Mouse (Mus musculus) small intestine, adult 10 weeks (tissue): ENCODE data around the gene Trappc6a. TPM values are rescaled to one million over a fixed set of nuclear protein-coding genes. Genes with fewer than 3 reads are reported as not detected.

ENCODE experiments used
- polyA plus RNA-seq: library from polyadenylated mRNA; stranded (reverse); fragments of 350-450 nt; fragmentation: Illumina TruSeq; extraction: RNeasy Lipid Tissue Mini Kit (QIAGEN cat#74804); gene quantifications from one replicate; pipeline ENCODE4 v1.2.3, GENCODE M21; 2014; ENCODE audit warnings: low replicate concordance

Gene Trappc6a
- polyA plus RNA-seq: not detected

DNA sequence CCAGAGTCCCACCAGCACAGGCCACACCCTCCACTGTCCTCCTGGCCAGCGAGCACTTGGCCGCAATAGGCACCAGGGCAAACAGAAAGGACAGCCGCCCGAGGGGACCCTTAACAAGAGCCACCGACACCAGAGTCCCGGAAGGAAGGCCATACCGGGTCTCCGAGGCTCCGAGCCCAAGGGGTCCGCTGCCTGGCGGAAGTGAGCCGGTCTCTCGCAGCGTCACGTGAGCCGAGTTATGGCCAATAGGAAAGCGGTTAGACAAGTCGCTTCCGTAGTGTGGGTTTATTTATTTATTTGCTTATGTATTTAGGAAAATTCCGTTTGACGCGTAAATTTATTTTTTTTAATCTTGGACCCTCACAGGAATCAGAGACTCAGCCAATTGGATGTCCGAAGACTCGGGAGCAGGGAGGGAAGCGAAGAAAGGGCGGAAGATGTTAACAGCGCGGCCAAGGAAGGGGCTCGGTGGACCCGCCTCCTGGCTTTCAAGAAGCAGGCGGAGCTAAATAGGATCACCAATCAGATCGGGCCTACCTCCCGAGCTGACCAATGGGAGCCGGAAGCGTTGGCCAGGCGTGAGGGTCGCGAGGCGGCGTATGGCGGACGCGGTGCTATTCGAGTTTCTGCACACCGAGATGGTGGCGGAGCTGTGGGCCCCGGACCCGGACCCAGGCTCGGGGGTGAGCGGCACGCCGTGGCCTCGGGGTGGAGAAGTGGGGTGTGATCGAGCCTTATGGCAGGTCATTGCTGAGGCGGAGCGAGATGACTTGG, at the start of gene Trappc6a, which contains the start of gene Bloc1s3:
TSS of gene Trappc6a (plus strand) at position 246 of the 774 bp plus-strand sequence.
TSS of gene Bloc1s3 (minus strand) at position 218 of the 774 bp plus-strand sequence.

DNA sequence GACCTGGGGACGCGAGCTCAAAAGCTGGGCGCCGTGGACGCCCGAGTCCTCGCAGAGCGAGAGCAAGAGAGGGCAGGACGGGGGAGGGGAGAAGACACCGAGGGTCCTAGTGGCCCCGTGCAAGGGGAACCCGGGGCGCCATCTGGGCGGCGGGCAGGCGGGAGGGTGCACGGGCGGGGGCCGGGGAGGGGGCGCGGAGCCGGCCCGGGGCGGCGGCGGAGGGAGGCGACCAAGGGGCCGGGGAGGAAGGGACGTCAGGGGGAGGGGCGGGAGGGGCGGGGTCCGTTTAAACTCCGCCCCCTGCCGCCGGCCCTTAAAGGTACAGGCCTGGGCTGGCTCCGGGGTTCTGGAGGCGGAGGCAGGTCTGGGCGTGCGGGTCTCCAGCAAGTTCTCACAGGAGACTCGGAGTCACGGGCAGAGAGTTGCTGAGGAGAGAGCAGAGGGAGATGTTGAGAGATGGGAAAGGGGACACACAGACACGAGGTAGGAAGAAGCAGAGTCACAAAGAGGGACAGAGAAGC, 49.5 kb upstream of the Trappc6a start, which contains the start of gene Mark4:
TSS of gene Mark4 (minus strand) at position 231 of the 521 bp plus-strand sequence.

DNA sequence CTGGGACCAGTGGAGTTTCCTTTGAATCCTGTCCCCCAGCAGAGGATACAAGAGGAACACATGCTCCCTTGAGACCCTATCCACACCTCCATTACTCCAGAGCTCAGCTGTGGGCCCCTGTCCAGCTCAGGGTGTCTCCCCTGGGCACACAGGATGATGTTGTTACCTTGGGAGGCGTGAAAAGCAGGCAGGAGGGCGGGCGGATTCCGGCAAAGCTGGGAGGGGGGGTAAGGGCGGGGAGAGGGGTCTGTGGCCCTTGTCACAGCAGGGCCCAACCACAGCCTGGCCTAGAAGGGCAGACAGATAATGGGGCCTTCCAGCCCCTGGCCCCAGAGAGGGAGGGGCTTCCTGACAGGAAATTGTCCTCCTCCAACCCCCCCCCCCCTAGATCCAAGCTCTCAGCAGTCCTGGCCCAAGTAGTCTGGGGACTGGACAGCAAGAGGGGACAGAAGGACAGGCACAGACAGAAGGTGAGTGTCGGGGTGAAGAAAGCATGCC, 45.3 kb upstream of the Trappc6a start, which contains the start of gene Exoc3l2:
TSS of gene Exoc3l2 (plus strand) at position 448 of the 498 bp plus-strand sequence.

DNA sequence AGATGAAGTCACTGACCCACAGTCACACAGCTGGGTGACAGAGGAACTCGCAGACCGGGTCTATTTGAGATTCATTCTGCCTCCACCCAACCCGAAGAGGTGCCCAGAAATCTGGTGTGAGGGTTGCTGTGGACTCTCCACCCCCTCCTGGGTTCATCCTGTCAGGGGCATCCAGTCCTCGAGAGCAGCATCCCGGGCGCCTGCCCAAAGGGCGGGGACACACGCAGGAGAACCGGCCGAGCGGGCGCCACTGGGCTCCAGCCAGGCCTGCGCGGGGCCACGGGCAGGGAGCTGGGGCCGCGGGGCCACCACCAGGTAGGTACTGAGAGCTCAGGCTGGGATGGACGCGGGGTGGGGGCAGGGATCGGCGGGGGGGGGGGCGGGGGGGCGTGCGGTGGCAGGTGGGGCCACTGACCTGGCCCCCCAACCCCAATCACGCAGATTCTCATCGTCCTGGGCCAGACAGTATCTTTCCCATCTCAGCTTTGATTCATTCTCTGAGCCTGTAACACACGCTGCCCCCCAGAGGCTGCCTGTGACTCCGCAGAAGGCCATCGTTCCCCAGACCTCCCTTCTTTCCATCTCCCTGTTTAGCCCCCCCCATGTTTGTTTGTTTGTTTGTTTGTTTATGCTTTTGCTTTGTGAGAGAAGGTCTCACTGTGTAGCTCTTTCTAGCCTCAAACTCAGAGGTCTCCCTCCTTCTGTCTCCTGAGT, 9.6 kb downstream of the Trappc6a start, which contains the start of gene Nkpd1:
TSS of gene Nkpd1 (plus strand) at position 187 of the 714 bp plus-strand sequence.

DNA sequence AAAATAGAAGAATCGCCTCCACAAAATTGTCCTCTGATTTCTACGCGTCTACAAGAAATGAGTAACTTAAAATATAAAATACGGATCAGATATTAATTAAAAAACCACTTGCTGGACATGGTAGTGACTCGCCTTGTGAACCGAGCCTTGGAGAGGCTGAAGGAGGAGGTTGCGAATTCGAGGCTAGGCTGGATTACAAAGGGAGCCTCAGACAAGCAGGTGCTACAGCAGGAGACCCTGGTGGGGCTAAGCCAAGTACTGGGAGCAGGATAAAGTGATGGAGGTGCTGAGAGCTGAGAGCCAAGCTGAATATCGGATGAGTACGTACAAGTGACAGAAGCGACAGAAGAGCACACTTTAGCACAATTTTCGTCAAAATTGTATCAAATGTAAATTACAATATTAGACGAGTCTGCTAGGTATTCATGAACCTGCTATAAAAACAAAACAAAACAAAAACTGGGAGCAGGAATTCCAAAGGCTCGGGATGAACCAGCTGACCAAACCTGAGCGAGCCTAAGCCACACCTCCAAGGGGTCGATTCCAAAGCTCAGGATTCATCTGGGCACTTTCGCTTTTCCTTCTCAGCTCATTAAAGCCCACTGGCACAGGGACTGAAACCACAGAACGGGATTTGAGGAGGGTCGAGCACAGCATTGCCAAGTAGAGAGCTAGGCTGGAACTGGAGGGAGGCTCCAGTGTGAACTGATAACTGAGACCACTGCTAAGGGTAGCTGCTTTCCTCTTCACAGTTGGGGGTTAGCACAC, 54.6 kb downstream of the Trappc6a start, which contains the start of gene Ppp1r37:
TSS of gene Ppp1r37 (minus strand) at position 434 of the 768 bp plus-strand sequence.

Other genes starting within 250 kb of the Trappc6a start
- gene Vasp, start 236.6 kb upstream of the Trappc6a start, polyA plus RNA-seq: 48.9 TPM
- 4.2 TPM for gene Ppm1n, start 228.3 kb upstream of the Trappc6a start, polyA plus RNA-seq
- gene Rtn2, start 225.8 kb upstream of the Trappc6a start, polyA plus RNA-seq: not detected
- gene Fosb, start 198.3 kb upstream of the Trappc6a start, polyA plus RNA-seq: 0.67 TPM
- not detected for gene Ercc1, start 163.6 kb upstream of the Trappc6a start, polyA plus RNA-seq
- gene Cd3eap, start 148.9 kb upstream of the Trappc6a start, polyA plus RNA-seq: 0.26 TPM
- not detected for gene Ppp1r13l, start 148.6 kb upstream of the Trappc6a start, polyA plus RNA-seq
- gene Ercc2, start 126.4 kb upstream of the Trappc6a start, polyA plus RNA-seq: not detected
- not detected for gene Klc3, start 104.3 kb upstream of the Trappc6a start, polyA plus RNA-seq
- gene Ckm, start 103.6 kb upstream of the Trappc6a start, polyA plus RNA-seq: not detected
- gene Mark4, start 49.6 kb upstream of the Trappc6a start, polyA plus RNA-seq: 0.19 TPM
- not detected for gene Exoc3l2, start 45.1 kb upstream of the Trappc6a start, polyA plus RNA-seq
- gene Bloc1s3, start within 50 bp of the Trappc6a start, polyA plus RNA-seq: 3.4 TPM
- gene Nkpd1, start 9.4 kb downstream of the Trappc6a start, polyA plus RNA-seq: not detected
- gene Ppp1r37, start 54.7 kb downstream of the Trappc6a start, polyA plus RNA-seq: 0.22 TPM
- not detected for gene Zfp296, start 68.9 kb downstream of the Trappc6a start, polyA plus RNA-seq
- 6.5 TPM for gene Gemin7, start 69.2 kb downstream of the Trappc6a start, polyA plus RNA-seq
- 3.5 TPM for gene Clasrp, start 96.1 kb downstream of the Trappc6a start, polyA plus RNA-seq
- gene Relb, start 121.0 kb downstream of the Trappc6a start, polyA plus RNA-seq: 3.6 TPM
- gene Clptm1, start 156.6 kb downstream of the Trappc6a start, polyA plus RNA-seq: 5.2 TPM
- 21.6 TPM for gene Apoc2, start 169.5 kb downstream of the Trappc6a start, polyA plus RNA-seq
- not detected for gene Gm44805, start 173.0 kb downstream of the Trappc6a start, polyA plus RNA-seq
- not detected for gene Apoc4, start 173.1 kb downstream of the Trappc6a start, polyA plus RNA-seq
- gene Apoc1, start 184.3 kb downstream of the Trappc6a start, polyA plus RNA-seq: not detected
- gene Apoe, start 190.8 kb downstream of the Trappc6a start, polyA plus RNA-seq: 2.3 TPM
- gene Tomm40, start 207.0 kb downstream of the Trappc6a start, polyA plus RNA-seq: 0.93 TPM
- gene Nectin2, start 242.1 kb downstream of the Trappc6a start, polyA plus RNA-seq: 5.7 TPM